Mouse (Mus musculus) brown adipose tissue, adult 24 weeks (tissue): ENCODE measurements around the gene 4933403O08Rik. TPM values are rescaled to one million over a fixed set of nuclear protein-coding genes. Genes with fewer than 3 reads are reported as not detected.

ENCODE experiments used
- H3K27ac ChIP-seq: fragments of 200-500 bp; replicated peaks from 2 replicates; pipeline ENCODE4 v1.5.1; 2012; ENCODE audit warnings: low read depth, mild to moderate bottlenecking, low read length
- H3K4me1 ChIP-seq: fragments of 200-500 bp; 2 replicates; pipeline ENCODE4 v1.6.1; 2012; ENCODE audit warnings: low read length, mixed read lengths; ENCODE audit not compliant: control insufficient read depth, insufficient read depth, insufficient read length
- H3K4me3 ChIP-seq: fragments of 200-500 bp; 2 replicates; pipeline ENCODE4 v1.5.1; 2012; ENCODE audit warnings: low read depth, mild to moderate bottlenecking, low read length, moderate library complexity; ENCODE audit not compliant: insufficient read depth
- polyA plus RNA-seq: library from polyadenylated mRNA; stranded (reverse); fragments of >200 nt; gene quantifications from 2 replicates; pipeline ENCODE4 v1.2.4, GENCODE M21; 2012; ENCODE audit not compliant: missing spikeins, insufficient read depth, insufficient read length

Gene 4933403O08Rik
- not detected in 2 replicates for polyA plus RNA-seq

DNA sequence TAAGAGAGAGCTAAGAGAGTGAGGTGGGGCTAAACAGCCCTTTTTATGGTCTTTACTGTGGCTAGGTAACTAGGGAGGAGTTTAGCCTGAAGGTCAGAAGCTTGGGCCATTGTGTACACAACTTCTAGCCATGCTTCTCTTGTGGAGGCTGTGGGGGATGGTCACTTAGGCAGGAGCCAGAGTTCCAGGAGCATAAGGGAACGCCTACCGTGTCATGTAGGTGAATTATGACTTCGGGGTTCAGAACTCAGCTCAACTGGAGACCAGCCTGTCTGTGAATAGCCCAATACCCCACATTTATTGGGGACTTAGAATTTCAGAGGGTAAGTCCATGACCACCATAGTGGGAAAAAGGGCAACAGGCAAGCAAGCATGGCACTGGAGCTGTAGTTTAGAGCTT, at the start of gene 4933403O08Rik:
4933403O08Rik (plus strand) TSS at position 301 of the 400 bp plus-strand sequence.
- Histone ChIP-seq H3K4me1 (no peaks in the 10 kb centered on the region), H3K27ac (no peak within 1 kb of the TSS), H3K4me3 (no peak within 1 kb of the TSS)

GRCm38 (mm10) chrX:112242916-112243315, 4.1 kb downstream of the 4933403O08Rik start:
- Histone ChIP-seq H3K4me1 (no peaks in the 10 kb centered on the region), H3K27ac (no peak overlapping the region), H3K4me3 (no peak overlapping the region)

DNA sequence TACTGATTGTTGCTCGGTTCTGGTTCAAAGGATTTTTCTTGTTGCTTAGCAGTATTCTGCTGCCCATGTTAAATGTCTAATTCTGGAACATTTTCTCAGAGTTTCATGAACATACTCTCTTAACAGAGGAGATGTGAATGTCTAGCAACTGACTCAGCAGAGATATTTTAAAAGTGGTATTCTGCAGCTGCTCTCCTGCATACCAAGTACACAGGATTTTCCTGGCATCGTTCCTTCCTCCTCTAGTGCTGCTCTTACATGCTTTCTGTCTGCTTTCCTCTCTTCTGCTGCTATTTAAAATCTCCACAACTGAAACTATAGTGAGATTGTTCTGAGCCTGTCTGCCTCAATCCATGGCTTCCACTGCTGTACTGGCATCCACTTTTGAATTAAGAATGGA, 16.7 kb downstream of the 4933403O08Rik start:
- Histone ChIP-seq H3K4me1 (no peaks in the 10 kb centered on the region), H3K4me3 (no peak overlapping the region), H3K27ac (no peak overlapping the region)

- Histone ChIP-seq H3K4me1 (no peaks in the 10 kb centered on the region), H3K4me3 (no peak overlapping the region), H3K27ac (no peak overlapping the region)
These were observed 34.7 kb downstream of the 4933403O08Rik start for GRCm38 (mm10) chrX:112273550-112273949.

Other genes with a start within 250 kb of the 4933403O08Rik start
- gene Tex16, start 228.0 kb upstream of the 4933403O08Rik start, polyA plus RNA-seq = not detected in 2 replicates
- gene Apool, start 72.3 kb downstream of the 4933403O08Rik start, polyA plus RNA-seq = 144 and 157 TPM in 2 replicates
- gene Satl1, start 167.7 kb downstream of the 4933403O08Rik start, polyA plus RNA-seq = not detected in 2 replicates